Mouse (Mus musculus) heart, postnatal 0 days (tissue): ENCODE measurements around the gene Fam120b. TPM values are rescaled to one million over a fixed set of nuclear protein-coding genes. Genes with fewer than 3 reads are reported as not detected.

Source experiments
- ATAC-seq: fragments of 200-750 bp; cut with Nextera tagmentation; 2 replicates; pipeline ENCODE4 v1.8.0; 2017; ENCODE audit warnings: low read depth, moderate number of reproducible peaks, moderate library complexity; ENCODE audit not compliant: insufficient read depth
- DNase-seq: peaks from one replicate; pipeline ENCODE4 v3.0.0-alpha.2; 2016; ENCODE audit warnings: low spot score
- H3K27ac ChIP-seq: fragments of 300-500 bp; sonication (generic); 2 replicates; pipeline ENCODE4 v1.5.1; 2014; ENCODE audit warnings: low read depth, mild to moderate bottlenecking
- H3K27me3 ChIP-seq: fragments of 300-500 bp; sonication (generic); 2 replicates; pipeline ENCODE4 v1.6.1; 2014; ENCODE audit warnings: low read length, mixed read lengths; ENCODE audit not compliant: control insufficient read depth, insufficient read depth
- H3K36me3 ChIP-seq: fragments of 300-500 bp; sonication (generic); replicated peaks from 2 replicates; pipeline ENCODE4 v1.6.1; 2014; ENCODE audit warnings: low read length, mixed read lengths; ENCODE audit not compliant: control insufficient read depth, insufficient read depth
- H3K4me1 ChIP-seq: fragments of 300-500 bp; sonication (generic); 2 replicates; pipeline ENCODE4 v1.6.1; 2014; ENCODE audit warnings: antibody characterized with exemption; ENCODE audit not compliant: control insufficient read depth, insufficient read depth
- H3K4me2 ChIP-seq: fragments of 300-500 bp; sonication (generic); 2 replicates; pipeline ENCODE4 v1.6.1; 2014; ENCODE audit warnings: low read depth, mild to moderate bottlenecking, low read length, moderate library complexity
- H3K4me3 ChIP-seq: fragments of 300-500 bp; sonication (generic); 2 replicates; pipeline ENCODE4 v1.5.1; 2014; ENCODE audit warnings: low read depth, low read length
- H3K9ac ChIP-seq: fragments of 300-500 bp; sonication (generic); replicated peaks from 2 replicates; pipeline ENCODE4 v1.6.1; 2014; ENCODE audit warnings: low read depth, low read length, mixed read lengths
- H3K9me3 ChIP-seq: fragments of 300-500 bp; sonication (generic); replicated peaks from 2 replicates; pipeline ENCODE4 v1.6.1; 2016; ENCODE audit warnings: low read length; ENCODE audit not compliant: control insufficient read depth
- CTCF ChIP-seq: IDR thresholded peaks from 2 replicates; pipeline ENCODE4 v1.5.1; 2016; ENCODE audit warnings: antibody characterized with exemption, control low read depth, low read depth
- EP300 ChIP-seq: IDR thresholded peaks from 2 replicates; pipeline ENCODE4 v1.6.1; 2016; ENCODE audit warnings: antibody characterized with exemption, low read depth
- WGBS: fragments of 180-500 bp; shearing (Covaris S2); extraction: QIAGEN DNeasy Blood & Tissue Kit; methylation state at CpG from one replicate; pipeline ENCODE4 v1.1.7; 2014; 5-methylcytosine and 5-hydroxymethylcytosine counted together
- polyA plus RNA-seq: library from polyadenylated mRNA; unstranded; fragments of >200 nt; fragmentation: Nextera tagmentation; extraction: Ambion mirVana; gene quantifications from 2 replicates; pipeline ENCODE4 v1.2.1, GENCODE M21; 2015
- total RNA-seq: library from RNA; depleted of rRNA; stranded (reverse); fragments of >200 nt; gene quantifications from 2 replicates; pipeline ENCODE4 v1.2.3, GENCODE M21; 2014; ENCODE audit warnings: low replicate concordance

Gene Fam120b
- total and polyA plus RNA-seq, 2 experiments from 2014 or later: 10.5 to 10.9 TPM

- peak; percentile 54 for ATAC-seq
- under 1% methylated on average over 66 of the region's 69 CpGs for WGBS
- Histone ChIP-seq H3K27me3 (peaks cover 86% of the 10 kb centered on the region), H3K4me3 (peak overlapping the region; percentile 62), H3K9ac (peak overlapping the region; percentile 39), H3K4me1 (peaks cover 16% of the 10 kb centered on the region; the same call in 1 of the 2 replicates), H3K27ac (no peak overlapping the region; the same call in 1 of the 2 replicates), H3K9me3 (no peaks in the 10 kb centered on the region), H3K36me3 (no peaks in the 10 kb centered on the region), H3K4me2 (peak overlapping the region; percentile 99)
- TF ChIP-seq CTCF (no peak), EP300 (no peak)
- DNase-seq: peak; percentile 46
Observed at GRCm38 (mm10) chr17:15375701-15376493, 20.1 kb upstream of the Fam120b start.

- Histone ChIP-seq H3K9ac (peak within 1 kb of the TSS; percentile 39; the same call in 1 of the 2 replicates), H3K4me1 (peaks cover 16% of the 10 kb centered on the region; the same call in 1 of the 2 replicates), H3K27me3 (peaks cover 91% of the 10 kb centered on the region), H3K27ac (no peak within 1 kb of the TSS; the same call in 1 of the 2 replicates), H3K9me3 (no peaks in the 10 kb centered on the region), H3K36me3 (no peaks in the 10 kb centered on the region), H3K4me3 (peak within 1 kb of the TSS; percentile 62), H3K4me2 (peak within 1 kb of the TSS; percentile 99)
- no peak for TF ChIP-seq CTCF
- no peak for TF ChIP-seq EP300
- DNase-seq: no peak
- WGBS: under 1% methylated on average over 36 of the region's 36 CpGs
- no peak for ATAC-seq
Observed at GRCm38 (mm10) chr17:15376494-15377181, 19.4 kb upstream of the Fam120b start, which contains the start of gene Dll1. Gene Dll1, minus strand, starts transcription at chr17:15376872.

- H3K9ac ChIP-seq: no peak overlapping the region
- H3K4me3 ChIP-seq: no peak overlapping the region
- no peak overlapping the region; the same call in 1 of the 2 replicates for H3K4me2 ChIP-seq
- ATAC-seq (peak; percentile 47; the same call in 1 of the 2 replicates), DNase-seq (peak; percentile 67)
- no peak overlapping the region for H3K27ac ChIP-seq
- peaks cover 16% of the 10 kb centered on the region; the same call in 1 of the 2 replicates for H3K4me1 ChIP-seq
- WGBS: 0% methylated on average over 1 of the region's 1 CpGs
- H3K27me3 ChIP-seq: peaks cover 91% of the 10 kb centered on the region
- no peak for TF ChIP-seq EP300
- peak; percentile 79 for TF ChIP-seq CTCF
- H3K9me3 ChIP-seq: no peaks in the 10 kb centered on the region
- H3K36me3 ChIP-seq: no peaks in the 10 kb centered on the region
Observed at GRCm38 (mm10) chr17:15377901-15378300, 18.1 kb upstream of the Fam120b start.

- H3K9ac ChIP-seq: no peak overlapping the region
- TF ChIP-seq EP300 (no peak), CTCF (no peak)
- H3K4me2 ChIP-seq: no peak overlapping the region
- no peak overlapping the region for H3K4me3 ChIP-seq
- no peaks in the 10 kb centered on the region for H3K36me3 ChIP-seq
- 17% methylated on average over 15 of the region's 15 CpGs for WGBS
- peaks cover 85% of the 10 kb centered on the region for H3K27me3 ChIP-seq
- no peaks in the 10 kb centered on the region for H3K9me3 ChIP-seq
- ATAC-seq: no peak
- no peak for DNase-seq
- H3K27ac ChIP-seq: no peak overlapping the region
- H3K4me1 ChIP-seq: peaks cover 16% of the 10 kb centered on the region; the same call in 1 of the 2 replicates
Observed at GRCm38 (mm10) chr17:15378413-15379109, 17.4 kb upstream of the Fam120b start.

GRCm38 (mm10) chr17:15379741-15380526, 16.1 kb upstream of the Fam120b start:
- no peaks in the 10 kb centered on the region for H3K9me3 ChIP-seq
- H3K4me1 ChIP-seq: peaks cover 11% of the 10 kb centered on the region; the same call in 1 of the 2 replicates
- H3K27me3 ChIP-seq: peaks cover 71% of the 10 kb centered on the region
- no peaks in the 10 kb centered on the region for H3K36me3 ChIP-seq
- ATAC-seq (no peak), DNase-seq (no peak)
- H3K27ac ChIP-seq: no peak overlapping the region
- H3K4me3 ChIP-seq: peak overlapping the region; percentile 33
- WGBS: 22% methylated on average over 17 of the region's 17 CpGs
- H3K9ac ChIP-seq: no peak overlapping the region
- H3K4me2 ChIP-seq: peak overlapping the region; percentile 64
- TF ChIP-seq EP300 (no peak), CTCF (no peak)
